Mouse (Mus musculus) megakaryocyte, embryonic 14.5 days (primary cell): Measurements from ENCODE around the gene Ncoa3.

Experiments
- FLI1 ChIP-seq: IDR thresholded peaks from 2 replicates; pipeline ENCODE4 v1.6.1; 2012; ENCODE audit warnings: low read length, inconsistent platforms, mixed read lengths
- GATA1 ChIP-seq: IDR thresholded peaks from 3 replicates; pipeline ENCODE4 v1.6.1; 2012; ENCODE audit warnings: mixed read lengths, low read length, inconsistent platforms, borderline replicate concordance

GRCm38 (mm10) chr2:166105911-166106310 lies 113.5 kb downstream of the Ncoa3 start:
- TF ChIP-seq GATA1 (no peak), FLI1 (no peak)
